Mouse (Mus musculus) mesoderm, embryonic 11.5 days (tissue): ENCODE measurements at regions not wholly inside any gene's neighbourhood (a gene's known extent, or its start where the extent isn't known, plus 50 kb on each side); places are given as distances from the start of the nearest gene placed in this dataset.

Experiments
- DNase-seq: peaks from one replicate; pipeline ENCODE4 v3.0.0-alpha.2; 2012; ENCODE audit warnings: low read depth, low spot score

GRCm38 (mm10) chr3:155979636-155980035, 582.0 kb upstream of the Negr1 start:
- DNase-seq: no peak

DNA sequence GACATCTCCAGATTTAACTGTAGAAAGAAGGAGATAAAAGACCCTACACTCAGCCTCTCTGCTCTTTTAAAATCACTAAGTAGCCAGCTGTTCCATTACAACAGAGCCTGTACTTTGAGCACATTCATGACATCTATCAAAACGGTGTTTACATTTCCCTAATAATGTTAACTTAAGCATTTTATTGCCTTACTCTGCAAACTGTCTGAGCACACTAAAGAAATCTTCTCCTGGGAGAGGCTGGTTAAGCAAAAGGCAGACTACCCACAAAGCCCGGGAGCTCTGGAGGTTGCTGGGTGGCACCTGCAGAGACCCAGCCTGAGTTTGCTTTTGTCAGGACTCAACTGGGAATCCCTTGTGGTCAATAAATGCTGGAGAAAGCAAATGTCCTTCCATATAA, 567.5 kb upstream of the Negr1 start:
- peak; percentile 2 for DNase-seq

- no peak for DNase-seq
Measured at GRCm38 (mm10) chr3:156017676-156018230, 543.8 kb upstream of the Negr1 start.

GRCm38 (mm10) chr3:156028602-156029188, 532.9 kb upstream of the Negr1 start:
- DNase-seq: no peak

DNA sequence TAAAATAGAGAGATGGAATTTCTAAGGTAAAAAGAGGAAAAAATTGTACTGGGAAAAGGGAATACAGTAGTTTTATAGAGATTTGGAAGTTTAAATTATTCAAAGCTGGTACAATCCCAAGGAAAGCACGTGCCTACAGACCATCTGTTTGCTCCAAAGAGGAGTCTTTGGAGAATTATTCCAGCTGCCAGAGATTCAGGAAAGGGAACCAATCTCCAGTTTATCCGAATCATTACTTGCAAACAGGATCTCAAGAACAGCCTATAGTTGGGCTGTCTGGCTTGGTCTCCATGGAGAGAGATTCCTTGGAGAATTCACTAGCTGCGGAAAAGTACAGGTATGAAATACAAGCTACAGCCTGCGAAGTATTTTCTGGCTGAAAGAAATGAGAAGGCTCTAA, 491.3 kb upstream of the Negr1 start:
- DNase-seq: no peak

- no peak for DNase-seq
Measured at GRCm38 (mm10) chr3:156082268-156082667, 479.3 kb upstream of the Negr1 start.

- no peak for DNase-seq
Measured at GRCm38 (mm10) chr3:156093689-156094088, 467.9 kb upstream of the Negr1 start.

GRCm38 (mm10) chr3:156094990-156095389, 466.6 kb upstream of the Negr1 start:
- DNase-seq: no peak

DNA sequence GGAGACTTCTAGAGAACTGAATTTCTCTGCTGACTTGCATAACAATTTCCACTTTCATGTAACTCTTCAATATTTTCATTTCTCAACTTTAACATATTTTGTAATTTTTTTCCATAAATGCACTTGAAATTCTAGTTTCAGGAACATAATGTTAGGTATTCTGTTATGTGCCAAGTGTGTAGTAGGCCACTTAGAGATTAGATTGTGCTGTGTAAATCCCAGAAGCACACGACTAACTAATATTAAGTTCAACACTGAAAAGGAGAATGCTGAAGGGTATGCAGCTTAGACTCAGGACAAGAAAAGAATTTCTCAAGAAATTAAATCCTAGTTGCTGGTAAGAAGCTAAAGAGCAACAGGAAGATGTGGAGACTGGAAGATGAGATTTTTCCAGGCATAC, 455.8 kb upstream of the Negr1 start:
- no peak for DNase-seq

GRCm38 (mm10) chr3:156120341-156120740, 441.3 kb upstream of the Negr1 start:
- no peak for DNase-seq

DNA sequence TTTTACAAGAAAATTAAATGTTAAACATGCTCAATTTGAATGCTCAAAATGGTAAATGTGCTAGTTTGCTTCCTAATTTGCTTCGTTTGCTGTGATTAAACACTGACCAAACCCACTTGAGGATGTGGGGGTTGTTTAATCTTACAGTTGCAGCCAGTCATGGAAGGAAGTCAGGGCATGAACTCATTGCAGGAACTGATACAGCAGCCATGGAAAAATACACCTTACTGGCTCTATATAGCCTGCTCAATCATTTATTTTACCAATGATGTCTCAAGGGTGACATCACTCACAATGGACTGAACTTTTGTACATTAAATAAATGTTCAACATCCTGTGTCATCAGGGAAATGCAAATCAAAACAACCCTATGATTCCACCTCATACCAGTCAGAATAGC, 430.0 kb upstream of the Negr1 start:
- DNase-seq: no peak

- no peak for DNase-seq
Measured at GRCm38 (mm10) chr3:156141355-156141754, 420.2 kb upstream of the Negr1 start.

- DNase-seq: no peak
Measured at GRCm38 (mm10) chr3:156149322-156149721, 412.3 kb upstream of the Negr1 start.

GRCm38 (mm10) chr3:156170076-156170475, 391.5 kb upstream of the Negr1 start:
- DNase-seq: no peak

DNA sequence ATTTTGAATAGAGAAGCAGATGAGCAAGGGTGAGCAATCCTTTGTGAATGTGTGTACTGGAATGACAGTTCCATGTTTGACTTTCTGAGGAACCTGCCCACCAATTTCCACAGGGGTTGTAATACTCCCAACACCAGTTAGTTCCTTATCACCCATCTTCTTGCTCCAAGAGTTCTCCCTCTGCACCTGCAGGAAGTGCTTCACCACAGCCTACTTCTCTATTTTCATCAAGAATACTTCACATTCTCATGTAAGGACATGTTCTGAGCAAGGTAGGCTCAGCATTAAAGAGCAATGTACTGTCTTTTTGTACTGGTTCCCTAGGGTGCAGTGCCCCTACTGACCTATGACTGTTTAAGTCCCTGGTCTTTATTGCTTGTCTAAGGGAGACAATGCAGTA, 362.9 kb upstream of the Negr1 start:
- no peak for DNase-seq

- DNase-seq: no peak
Measured at GRCm38 (mm10) chr3:156199749-156200467, 361.7 kb upstream of the Negr1 start.

- no peak for DNase-seq
Measured at GRCm38 (mm10) chr3:156205246-156205645, 356.3 kb upstream of the Negr1 start.

DNA sequence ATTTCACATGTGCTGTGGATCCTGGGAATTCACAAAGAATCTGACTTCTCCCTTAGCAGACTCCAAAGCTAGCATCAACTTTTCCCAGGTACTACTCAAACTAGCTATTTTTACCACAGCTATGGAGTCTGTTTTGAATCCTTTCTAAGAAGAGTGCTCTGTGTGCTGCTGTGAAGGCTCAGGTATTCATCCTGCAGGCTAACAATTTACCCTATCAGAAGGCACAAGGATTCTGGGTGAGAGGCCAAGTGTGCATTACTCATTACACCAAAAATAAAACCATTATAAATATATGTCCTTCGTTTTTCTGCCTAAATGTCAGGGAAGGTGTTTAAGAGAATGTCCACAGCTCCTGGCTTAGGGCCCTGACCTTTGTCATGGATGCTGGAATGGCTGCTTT, 353.2 kb upstream of the Negr1 start:
- no peak for DNase-seq

DNA sequence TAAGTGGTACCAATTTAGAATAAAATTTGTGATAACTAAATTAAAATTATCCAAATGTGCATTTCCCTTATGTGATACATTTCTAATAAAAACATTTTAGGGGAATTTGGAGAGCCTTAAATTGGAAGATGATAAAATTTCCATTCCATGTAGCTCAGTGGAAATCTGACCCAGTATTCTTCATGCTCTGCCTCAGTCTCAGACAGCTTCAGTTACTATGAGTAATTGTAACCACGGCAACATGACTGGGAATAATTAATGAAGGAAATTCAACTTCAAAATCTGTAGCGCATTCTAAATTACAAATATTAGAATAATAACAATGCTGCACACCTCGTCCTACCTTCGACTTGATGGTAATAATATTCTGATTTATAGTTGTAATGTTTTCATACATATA, 350.8 kb upstream of the Negr1 start:
- no peak for DNase-seq

- DNase-seq: no peak
Measured at GRCm38 (mm10) chr3:156214823-156215222, 346.8 kb upstream of the Negr1 start.

DNA sequence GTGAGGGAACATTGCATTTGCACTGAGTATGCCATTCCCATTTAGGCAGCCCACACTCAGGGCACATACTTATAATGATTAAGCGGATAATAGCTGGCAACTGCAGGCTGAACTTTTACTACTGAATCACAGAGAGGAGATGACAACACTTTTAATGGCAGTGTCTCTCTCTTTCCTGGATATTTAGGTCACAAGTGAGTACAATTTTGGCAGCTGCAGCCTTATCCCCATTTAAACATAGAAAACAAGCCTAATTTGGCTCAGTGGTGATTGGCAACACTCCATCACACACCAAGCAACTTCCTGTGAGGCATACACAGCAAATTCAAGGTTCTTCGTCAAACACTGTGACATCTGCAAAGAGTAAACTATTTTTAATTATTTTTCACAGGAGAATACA, 329.5 kb upstream of the Negr1 start:
- no peak for DNase-seq

- no peak for DNase-seq
Measured at GRCm38 (mm10) chr3:156235955-156236354, 325.6 kb upstream of the Negr1 start.

DNA sequence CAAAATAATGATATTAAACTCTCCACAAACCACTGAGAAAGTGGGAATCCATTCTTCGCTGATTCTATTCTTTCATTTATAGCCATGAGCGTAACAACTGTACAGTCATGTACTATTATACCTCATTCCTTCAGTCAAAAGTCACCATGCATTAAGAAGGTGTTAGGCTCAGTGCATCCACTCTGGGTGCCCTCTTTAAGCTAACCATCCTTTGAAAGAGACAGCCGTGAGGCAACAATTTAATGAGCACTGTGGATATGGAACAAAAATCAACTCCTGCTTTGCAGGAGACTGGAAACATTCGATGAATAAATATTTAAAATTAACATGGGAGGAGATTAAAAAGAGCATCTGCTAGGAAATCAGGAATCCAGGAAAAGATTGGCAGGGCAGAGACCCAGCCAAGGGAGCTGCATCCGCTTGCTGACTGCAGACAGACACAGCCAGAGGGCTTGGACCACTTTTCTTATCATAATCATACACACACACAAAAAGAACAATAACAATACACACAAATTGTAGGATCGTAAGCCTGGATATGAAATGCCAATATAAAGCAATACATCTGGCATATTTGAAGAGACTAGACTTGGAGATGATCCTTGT, 309.2 kb upstream of the Negr1 start:
- DNase-seq: no peak
